Mouse (Mus musculus): ENCODE data around the gene Rgs8. TPM values are rescaled to one million over a fixed set of nuclear protein-coding genes. Genes with fewer than 3 reads are reported as not detected.
A peak's percentile ranks its signal among the peaks of the same experiment; 100 is the strongest.

Gene Rgs8
- polyA plus RNA-seq, 1 experiment from 2014 or later = 0.15 TPM

- Histone ChIP-seq H3K27ac (ENCODE audit: low read length) (no peak overlapping the region), H3K4me2 (ENCODE audit: low read depth, low read length) (peak overlapping the region; percentile 50), H3K4me3 (ENCODE audit: low read length) (no peak overlapping the region), H3K36me3 (ENCODE audit: control insufficient read depth, insufficient read depth, low read length) (no peaks in the 10 kb centered on the region), H3K4me1 (replicated peaks; ENCODE audit: control insufficient read depth, insufficient read depth, low read length) (peaks cover 13% of the 10 kb centered on the region), H3K9me3 (ENCODE audit: control insufficient read depth, low read length) (no peaks in the 10 kb centered on the region), H3K27me3 (ENCODE audit: control insufficient read depth, insufficient read depth, low read depth, low read length) (peaks cover 15% of the 10 kb centered on the region), H3K9ac (ENCODE audit: low read length) (no peak overlapping the region)
- 11% methylated on average over 5 of the region's 5 CpGs for WGBS
- peak; percentile 44; the same call in 1 of the 2 replicates for ATAC-seq (ENCODE audit: low read depth)
Observed at GRCm38 (mm10) chr1:153653674-153654073, 849 bp downstream of the Rgs8 start.

- no peak for ATAC-seq (ENCODE audit: low read depth)
- 43% methylated on average over 9 of the region's 9 CpGs for WGBS
Observed at GRCm38 (mm10) chr1:153659666-153660065, 6.8 kb downstream of the Rgs8 start.

GRCm38 (mm10) chr1:153660982-153661688, 8.3 kb downstream of the Rgs8 start:
- Histone ChIP-seq H3K4me2 (ENCODE audit: low read depth, low read length) (no peak overlapping the region), H3K36me3 (ENCODE audit: control insufficient read depth, insufficient read depth, low read length) (no peaks in the 10 kb centered on the region), H3K9ac (ENCODE audit: low read length) (no peak overlapping the region), H3K27ac (ENCODE audit: low read length) (no peak overlapping the region), H3K4me1 (replicated peaks; ENCODE audit: control insufficient read depth, insufficient read depth, low read length) (peaks cover 16% of the 10 kb centered on the region), H3K9me3 (ENCODE audit: control insufficient read depth, low read length) (no peaks in the 10 kb centered on the region), H3K4me3 (ENCODE audit: low read length) (no peak overlapping the region), H3K27me3 (ENCODE audit: control insufficient read depth, insufficient read depth, low read depth, low read length) (peaks cover 11% of the 10 kb centered on the region; the same call in 1 of the 2 replicates)
- ATAC-seq (ENCODE audit: low read depth) = peak; percentile 65
- 35% methylated on average over 15 of the region's 15 CpGs for WGBS

More at GRCm38 (mm10) chr1:153659666-153660065, 6.8 kb downstream of the Rgs8 start:
- peaks cover 4% of the 10 kb centered on the region; the same call in 1 of the 2 replicates for H3K27me3 ChIP-seq (ENCODE audit: control insufficient read depth, insufficient read depth, low read depth, low read length)
- no peaks in the 10 kb centered on the region for H3K9me3 ChIP-seq (ENCODE audit: control insufficient read depth, low read length)
- H3K4me1 ChIP-seq (replicated peaks; ENCODE audit: control insufficient read depth, insufficient read depth, low read length) = peaks cover 11% of the 10 kb centered on the region
- no peaks in the 10 kb centered on the region for H3K36me3 ChIP-seq (ENCODE audit: control insufficient read depth, insufficient read depth, low read length)
- no peak overlapping the region for H3K9ac ChIP-seq (ENCODE audit: low read length)
- H3K27ac ChIP-seq (ENCODE audit: low read length) = no peak overlapping the region
- no peak overlapping the region for H3K4me2 ChIP-seq (ENCODE audit: low read depth, low read length)
- no peak overlapping the region for H3K4me3 ChIP-seq (ENCODE audit: low read length)

GRCm38 (mm10) chr1:153661689-153662002, 8.8 kb downstream of the Rgs8 start:
- Histone ChIP-seq H3K4me1 (replicated peaks; ENCODE audit: control insufficient read depth, insufficient read depth, low read length) (peaks cover 16% of the 10 kb centered on the region), H3K9me3 (ENCODE audit: control insufficient read depth, low read length) (no peaks in the 10 kb centered on the region), H3K27me3 (ENCODE audit: control insufficient read depth, insufficient read depth, low read depth, low read length) (peaks cover 12% of the 10 kb centered on the region; the same call in 1 of the 2 replicates), H3K27ac (ENCODE audit: low read length) (peak overlapping the region; percentile 40; the same call in 1 of the 2 replicates), H3K9ac (ENCODE audit: low read length) (no peak overlapping the region), H3K4me3 (ENCODE audit: low read length) (no peak overlapping the region), H3K36me3 (ENCODE audit: control insufficient read depth, insufficient read depth, low read length) (no peaks in the 10 kb centered on the region), H3K4me2 (ENCODE audit: low read depth, low read length) (no peak overlapping the region)
- ATAC-seq (ENCODE audit: low read depth) = no peak
- 22% methylated on average over 4 of the region's 4 CpGs for WGBS

GRCm38 (mm10) chr1:153662362-153662761, 9.5 kb downstream of the Rgs8 start:
- Histone ChIP-seq H3K27me3 (ENCODE audit: control insufficient read depth, insufficient read depth, low read depth, low read length) (peaks cover 15% of the 10 kb centered on the region; the same call in 1 of the 2 replicates), H3K4me1 (replicated peaks; ENCODE audit: control insufficient read depth, insufficient read depth, low read length) (peaks cover 16% of the 10 kb centered on the region), H3K36me3 (ENCODE audit: control insufficient read depth, insufficient read depth, low read length) (no peaks in the 10 kb centered on the region), H3K4me3 (ENCODE audit: low read length) (no peak overlapping the region), H3K4me2 (ENCODE audit: low read depth, low read length) (no peak overlapping the region), H3K9ac (ENCODE audit: low read length) (no peak overlapping the region), H3K9me3 (ENCODE audit: control insufficient read depth, low read length) (no peaks in the 10 kb centered on the region), H3K27ac (ENCODE audit: low read length) (no peak overlapping the region)
- ATAC-seq (ENCODE audit: low read depth) = no peak
- 19% methylated on average over 4 of the region's 4 CpGs for WGBS

GRCm38 (mm10) chr1:153665066-153665715, 12.4 kb downstream of the Rgs8 start:
- 10% methylated on average over 10 of the region's 10 CpGs for WGBS
- no peaks in the 10 kb centered on the region for H3K36me3 ChIP-seq (ENCODE audit: control insufficient read depth, insufficient read depth, low read length)
- ATAC-seq (ENCODE audit: low read depth) = peak; percentile 45; the same call in 1 of the 2 replicates
- H3K9ac ChIP-seq (ENCODE audit: low read length) = no peak overlapping the region
- no peak overlapping the region for H3K4me2 ChIP-seq (ENCODE audit: low read depth, low read length)
- no peak overlapping the region for H3K27ac ChIP-seq (ENCODE audit: low read length)
- H3K4me1 ChIP-seq (replicated peaks; ENCODE audit: control insufficient read depth, insufficient read depth, low read length) = peaks cover 16% of the 10 kb centered on the region
- no peaks in the 10 kb centered on the region for H3K9me3 ChIP-seq (ENCODE audit: control insufficient read depth, low read length)
- H3K27me3 ChIP-seq (ENCODE audit: control insufficient read depth, insufficient read depth, low read depth, low read length) = peaks cover 15% of the 10 kb centered on the region; the same call in 1 of the 2 replicates
- H3K4me3 ChIP-seq (ENCODE audit: low read length) = no peak overlapping the region

GRCm38 (mm10) chr1:153666236-153666635, 13.4 kb downstream of the Rgs8 start:
- WGBS = 5% methylated on average over 1 of the region's 1 CpGs
- no peaks in the 10 kb centered on the region for H3K36me3 ChIP-seq (ENCODE audit: control insufficient read depth, insufficient read depth, low read length)
- no peaks in the 10 kb centered on the region for H3K9me3 ChIP-seq (ENCODE audit: control insufficient read depth, low read length)
- H3K4me1 ChIP-seq (replicated peaks; ENCODE audit: control insufficient read depth, insufficient read depth, low read length) = peaks cover 15% of the 10 kb centered on the region
- no peak overlapping the region for H3K9ac ChIP-seq (ENCODE audit: low read length)
- no peak overlapping the region for H3K27ac ChIP-seq (ENCODE audit: low read length)
- H3K4me2 ChIP-seq (ENCODE audit: low read depth, low read length) = no peak overlapping the region
- no peak overlapping the region for H3K4me3 ChIP-seq (ENCODE audit: low read length)
- peaks cover 15% of the 10 kb centered on the region for H3K27me3 ChIP-seq (ENCODE audit: control insufficient read depth, insufficient read depth, low read depth, low read length)
- ATAC-seq (ENCODE audit: low read depth) = no peak

- Histone ChIP-seq H3K4me1 (replicated peaks; ENCODE audit: control insufficient read depth, insufficient read depth, low read length) (peaks cover 6% of the 10 kb centered on the region; the same call in 1 of the 2 replicates), H3K9me3 (ENCODE audit: control insufficient read depth, low read length) (no peaks in the 10 kb centered on the region), H3K4me2 (ENCODE audit: low read depth, low read length) (no peak overlapping the region), H3K9ac (ENCODE audit: low read length) (no peak overlapping the region), H3K4me3 (ENCODE audit: low read length) (no peak overlapping the region), H3K36me3 (ENCODE audit: control insufficient read depth, insufficient read depth, low read length) (no peaks in the 10 kb centered on the region), H3K27ac (ENCODE audit: low read length) (no peak overlapping the region), H3K27me3 (ENCODE audit: control insufficient read depth, insufficient read depth, low read depth, low read length) (peaks cover 15% of the 10 kb centered on the region)
- WGBS = 66% methylated on average over 4 of the region's 4 CpGs
- no peak for ATAC-seq (ENCODE audit: low read depth)
Observed at GRCm38 (mm10) chr1:153667244-153667727, 14.5 kb downstream of the Rgs8 start.

GRCm38 (mm10) chr1:153667781-153668180, 15.0 kb downstream of the Rgs8 start:
- H3K4me2 ChIP-seq (ENCODE audit: low read depth, low read length) = no peak overlapping the region
- H3K9me3 ChIP-seq (ENCODE audit: control insufficient read depth, low read length) = no peaks in the 10 kb centered on the region
- no peak overlapping the region for H3K4me3 ChIP-seq (ENCODE audit: low read length)
- H3K36me3 ChIP-seq (ENCODE audit: control insufficient read depth, insufficient read depth, low read length) = no peaks in the 10 kb centered on the region
- no peak for ATAC-seq (ENCODE audit: low read depth)
- 76% methylated on average over 5 of the region's 5 CpGs for WGBS
- peaks cover 15% of the 10 kb centered on the region for H3K27me3 ChIP-seq (ENCODE audit: control insufficient read depth, insufficient read depth, low read depth, low read length)
- H3K4me1 ChIP-seq (replicated peaks; ENCODE audit: control insufficient read depth, insufficient read depth, low read length) = 0 out of 2 replicates have a peak, but pooled peaks cover 5% of the 10 kb centered on the region
- no peak overlapping the region for H3K27ac ChIP-seq (ENCODE audit: low read length)
- H3K9ac ChIP-seq (ENCODE audit: low read length) = no peak overlapping the region

Data from lung, embryonic 16.5 days (tissue).